Mouse (Mus musculus): ENCODE results near the gene Fxyd5. TPM values are rescaled to one million over a fixed set of nuclear protein-coding genes. Genes with fewer than 3 reads are reported as not detected.

Gene Fxyd5
- polyA plus RNA-seq, 1 experiment from 2014 or later: 22.5 TPM

DNA sequence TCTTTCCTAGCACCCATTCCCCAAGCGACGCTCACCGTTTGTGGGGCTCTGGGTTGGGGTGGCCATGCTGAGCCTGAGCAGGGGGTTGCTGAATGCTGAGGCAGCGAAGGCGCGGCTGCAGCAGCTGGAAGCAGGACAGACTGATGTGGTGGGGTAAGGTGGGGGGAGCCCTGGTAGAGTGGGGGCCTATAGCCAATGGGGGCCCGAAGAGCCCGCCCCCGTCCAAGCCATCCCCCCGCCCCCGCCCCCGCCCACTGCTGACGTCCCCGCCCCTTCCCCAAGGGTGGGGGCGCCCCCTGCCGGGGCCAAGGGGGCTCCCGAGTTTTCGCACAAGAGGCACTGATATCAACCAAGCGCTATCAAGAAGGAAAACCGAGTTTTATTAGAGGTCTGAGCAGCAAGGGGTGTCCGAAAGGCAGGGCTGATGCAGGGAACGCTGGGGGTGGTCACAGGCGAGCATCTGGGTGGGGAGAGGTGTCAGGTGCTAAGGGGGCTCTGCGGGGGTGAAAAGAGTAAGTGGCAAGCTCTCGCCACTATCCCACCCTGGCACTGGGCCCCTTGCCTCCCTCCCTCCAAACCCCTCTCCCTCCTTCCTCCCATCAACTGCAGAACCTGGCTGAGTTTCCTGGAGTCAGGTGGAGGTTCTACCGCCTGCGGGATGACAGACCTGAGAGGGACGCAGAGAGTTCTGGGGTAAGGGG is 9.2 kb upstream of the Fxyd5 start, which contains the start of gene Fxyd7:
Gene Fxyd7, minus strand, starts transcription at position 147 of the 701 bp plus-strand sequence.
- 2% methylated on average over 27 of the region's 28 CpGs for WGBS
- no peak for ATAC-seq
- H3K4me3 ChIP-seq (ENCODE audit: low read length): peak within 1 kb of the TSS; percentile 13
- H3K36me3 ChIP-seq (ENCODE audit: control insufficient read depth, insufficient read depth, low read length): no peaks in the 10 kb centered on the region
- H3K9me3 ChIP-seq (ENCODE audit: control insufficient read depth, low read length): no peaks in the 10 kb centered on the region
- H3K4me1 ChIP-seq (ENCODE audit: control insufficient read depth, insufficient read depth, low read length): peaks cover 45% of the 10 kb centered on the region
- 0 out of 2 replicates have a peak within 1 kb of the TSS, but pooled peaks have one; percentile 43 for H3K9ac ChIP-seq (ENCODE audit: low read depth, low read length)
- peaks cover 48% of the 10 kb centered on the region for H3K27me3 ChIP-seq (replicated peaks; ENCODE audit: control insufficient read depth, insufficient read depth, low read length)
- peak within 1 kb of the TSS; percentile 34 for H3K4me2 ChIP-seq (ENCODE audit: low read depth, low read length)
- no peak within 1 kb of the TSS for H3K27ac ChIP-seq (ENCODE audit: low read length)

DNA sequence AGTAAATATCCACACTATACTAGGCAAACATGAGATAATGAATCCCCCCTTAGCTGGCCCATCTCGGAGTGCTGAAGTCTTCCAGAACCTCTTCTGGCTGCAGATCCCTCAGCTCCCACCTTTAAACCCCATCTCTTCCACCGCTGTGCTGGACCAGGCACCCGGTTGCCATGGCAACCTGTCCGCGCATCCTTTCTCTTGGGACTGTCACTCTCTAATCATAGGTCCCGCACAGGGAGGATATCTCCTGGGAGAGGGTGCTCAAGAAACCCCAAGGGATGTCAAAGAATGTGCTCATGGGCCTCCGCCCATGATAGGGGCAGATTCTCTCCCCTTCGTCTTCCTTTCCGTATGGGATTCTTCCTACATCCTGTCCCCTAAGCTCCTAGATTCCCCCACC is 8.6 kb upstream of the Fxyd5 start:
- Histone ChIP-seq H3K27ac (ENCODE audit: low read length) (no peak overlapping the region), H3K4me3 (ENCODE audit: low read length) (peak overlapping the region; percentile 13), H3K9me3 (ENCODE audit: control insufficient read depth, low read length) (no peaks in the 10 kb centered on the region), H3K9ac (ENCODE audit: low read depth, low read length) (0 out of 2 replicates have a peak overlapping the region, but pooled peaks have one; percentile 43), H3K4me2 (ENCODE audit: low read depth, low read length) (peak overlapping the region; percentile 26; the same call in 1 of the 2 replicates), H3K27me3 (replicated peaks; ENCODE audit: control insufficient read depth, insufficient read depth, low read length) (peaks cover 48% of the 10 kb centered on the region), H3K36me3 (ENCODE audit: control insufficient read depth, insufficient read depth, low read length) (no peaks in the 10 kb centered on the region), H3K4me1 (ENCODE audit: control insufficient read depth, insufficient read depth, low read length) (peaks cover 45% of the 10 kb centered on the region)
- 4% methylated on average over 9 of the region's 9 CpGs for WGBS
- ATAC-seq: no peak

DNA sequence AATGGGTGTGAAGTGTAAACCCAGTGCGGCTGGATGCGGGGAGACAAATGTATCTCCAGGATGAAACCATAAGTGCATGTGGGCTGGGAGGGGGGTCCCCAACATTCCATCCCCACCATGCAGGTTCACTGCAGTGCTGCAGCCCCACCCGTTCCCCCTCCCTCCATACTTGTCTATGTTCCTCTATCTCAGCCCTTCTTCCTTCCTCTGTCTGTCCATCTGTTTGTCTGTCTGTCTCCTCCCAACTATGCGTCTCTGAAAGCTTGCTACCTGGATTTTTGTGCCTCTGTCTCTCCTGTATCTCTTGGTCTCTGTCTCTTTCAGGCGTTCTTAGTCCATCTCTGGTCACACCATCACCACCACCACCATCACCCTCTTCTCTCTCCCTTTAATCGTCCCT is 8.2 kb upstream of the Fxyd5 start:
- WGBS: 4% methylated on average over 6 of the region's 6 CpGs
- Histone ChIP-seq H3K27ac (ENCODE audit: low read length) (no peak overlapping the region), H3K4me3 (ENCODE audit: low read length) (peak overlapping the region; percentile 13), H3K27me3 (replicated peaks; ENCODE audit: control insufficient read depth, insufficient read depth, low read length) (peaks cover 48% of the 10 kb centered on the region), H3K4me1 (ENCODE audit: control insufficient read depth, insufficient read depth, low read length) (peaks cover 44% of the 10 kb centered on the region), H3K4me2 (ENCODE audit: low read depth, low read length) (peak overlapping the region; percentile 34), H3K36me3 (ENCODE audit: control insufficient read depth, insufficient read depth, low read length) (no peaks in the 10 kb centered on the region), H3K9me3 (ENCODE audit: control insufficient read depth, low read length) (no peaks in the 10 kb centered on the region), H3K9ac (ENCODE audit: low read depth, low read length) (0 out of 2 replicates have a peak overlapping the region, but pooled peaks have one; percentile 11)
- ATAC-seq: no peak

DNA sequence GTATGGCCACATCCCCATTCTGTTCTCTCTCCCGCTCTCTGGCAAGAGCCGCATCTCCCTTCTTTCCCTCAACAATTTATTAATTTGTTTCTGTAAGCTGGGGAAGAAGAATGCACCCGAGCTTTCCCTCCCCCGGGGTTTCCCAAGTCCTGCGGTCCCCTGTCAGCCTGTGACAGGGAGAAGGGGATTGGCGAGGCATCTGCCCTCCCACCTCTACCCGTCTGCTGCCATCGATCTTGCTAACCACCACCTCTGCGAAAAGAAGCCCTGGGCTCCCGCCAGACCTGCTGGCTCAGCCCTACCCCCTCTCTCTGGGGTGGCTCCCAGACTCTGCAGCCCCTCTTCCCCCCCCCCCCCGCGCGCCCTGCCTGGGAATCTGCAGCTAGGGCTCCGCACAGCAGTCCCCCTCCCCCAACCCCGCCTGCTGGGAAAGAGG is 7.6 kb upstream of the Fxyd5 start:
- ATAC-seq: no peak
- Histone ChIP-seq H3K4me3 (ENCODE audit: low read length) (peak overlapping the region; percentile 13), H3K9me3 (ENCODE audit: control insufficient read depth, low read length) (no peaks in the 10 kb centered on the region), H3K36me3 (ENCODE audit: control insufficient read depth, insufficient read depth, low read length) (no peaks in the 10 kb centered on the region), H3K27ac (ENCODE audit: low read length) (no peak overlapping the region), H3K27me3 (replicated peaks; ENCODE audit: control insufficient read depth, insufficient read depth, low read length) (peaks cover 48% of the 10 kb centered on the region), H3K9ac (ENCODE audit: low read depth, low read length) (0 out of 2 replicates have a peak overlapping the region, but pooled peaks have one; percentile 11), H3K4me1 (ENCODE audit: control insufficient read depth, insufficient read depth, low read length) (peaks cover 39% of the 10 kb centered on the region), H3K4me2 (ENCODE audit: low read depth, low read length) (peak overlapping the region; percentile 34)
- WGBS: 2% methylated on average over 11 of the region's 15 CpGs

DNA sequence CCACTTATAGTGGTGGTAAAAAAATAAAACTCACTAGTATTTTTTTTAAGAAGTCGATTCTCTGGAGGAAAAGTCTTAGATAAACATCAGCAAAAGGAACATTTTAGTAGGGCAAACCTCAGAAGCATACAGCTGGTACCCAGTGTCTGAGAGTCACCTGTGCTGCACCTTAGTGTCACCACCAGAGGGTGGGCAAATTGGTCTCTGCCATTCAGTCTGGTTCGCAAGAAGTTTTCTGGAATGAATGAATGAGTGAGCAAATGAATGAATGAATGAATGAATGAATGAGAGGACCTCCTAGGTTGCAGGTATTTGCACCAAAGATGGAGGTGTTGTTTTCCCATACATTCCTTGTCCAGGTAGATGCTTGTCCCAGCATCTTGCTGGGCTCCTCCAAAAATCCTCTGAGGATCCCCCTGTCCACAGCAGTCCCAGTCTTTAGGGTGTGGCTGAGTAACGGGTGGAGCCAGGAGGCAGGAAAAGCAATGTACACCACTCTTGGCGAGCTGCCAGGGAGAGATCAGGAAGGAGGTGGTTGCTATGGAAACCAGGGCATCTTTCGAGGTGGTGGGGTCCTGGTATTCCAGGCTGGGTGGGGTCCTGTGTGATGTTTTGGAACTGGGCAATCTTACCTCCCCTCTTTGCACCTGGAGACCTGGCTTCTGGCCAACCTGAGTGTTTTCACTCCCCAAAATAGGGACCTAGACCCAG is 7.0 kb upstream of the Fxyd5 start:
- no peak overlapping the region for H3K4me2 ChIP-seq (ENCODE audit: low read depth, low read length)
- no peak for ATAC-seq
- H3K36me3 ChIP-seq (ENCODE audit: control insufficient read depth, insufficient read depth, low read length): no peaks in the 10 kb centered on the region
- H3K4me1 ChIP-seq (ENCODE audit: control insufficient read depth, insufficient read depth, low read length): peaks cover 33% of the 10 kb centered on the region
- H3K4me3 ChIP-seq (ENCODE audit: low read length): no peak overlapping the region
- H3K9ac ChIP-seq (ENCODE audit: low read depth, low read length): no peak overlapping the region
- H3K27me3 ChIP-seq (replicated peaks; ENCODE audit: control insufficient read depth, insufficient read depth, low read length): peaks cover 52% of the 10 kb centered on the region
- no peak overlapping the region for H3K27ac ChIP-seq (ENCODE audit: low read length)
- 17% methylated on average over 5 of the region's 5 CpGs for WGBS
- no peaks in the 10 kb centered on the region for H3K9me3 ChIP-seq (ENCODE audit: control insufficient read depth, low read length)

DNA sequence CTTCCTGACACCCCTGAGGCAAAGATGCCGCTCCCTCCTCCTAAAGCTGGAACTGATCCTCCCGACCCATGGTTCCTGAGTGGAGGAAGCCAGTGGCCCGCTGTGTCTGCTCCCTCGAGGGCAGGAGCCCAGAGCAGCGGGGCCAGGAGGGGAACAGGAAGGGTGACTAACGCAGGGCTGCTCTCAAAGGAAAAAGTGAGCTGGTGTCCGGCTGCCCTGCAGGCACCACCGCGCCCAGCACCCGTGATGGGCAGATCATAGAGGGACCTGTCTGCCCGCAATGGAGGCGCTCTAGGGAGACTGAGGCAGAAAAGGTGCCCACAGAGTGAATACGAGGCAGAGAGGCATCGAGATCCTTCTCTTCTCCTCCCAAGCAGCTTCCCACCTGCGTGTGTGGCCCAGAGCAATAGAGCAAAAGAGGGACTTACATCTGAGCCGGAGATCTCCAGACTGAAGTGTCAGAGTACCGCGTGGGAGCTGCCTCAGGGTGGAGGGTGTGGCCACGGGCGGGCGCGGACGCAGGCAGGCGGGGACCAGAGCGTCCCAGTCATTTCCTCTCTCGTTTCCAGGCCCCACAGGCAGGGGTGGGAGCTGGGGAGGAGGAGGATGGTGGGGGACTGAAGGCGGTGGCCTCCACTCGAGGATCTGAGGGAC is 492 bp downstream of the Fxyd5 start:
- Histone ChIP-seq H3K27ac (ENCODE audit: low read length) (no peak overlapping the region), H3K9ac (ENCODE audit: low read depth, low read length) (peak overlapping the region; percentile 58), H3K9me3 (ENCODE audit: control insufficient read depth, low read length) (no peaks in the 10 kb centered on the region), H3K4me2 (ENCODE audit: low read depth, low read length) (peak overlapping the region; percentile 53), H3K4me1 (ENCODE audit: control insufficient read depth, insufficient read depth, low read length) (peaks cover 8% of the 10 kb centered on the region; the same call in 1 of the 2 replicates), H3K27me3 (replicated peaks; ENCODE audit: control insufficient read depth, insufficient read depth, low read length) (peaks cover 13% of the 10 kb centered on the region; the same call in 1 of the 2 replicates), H3K4me3 (ENCODE audit: low read length) (peak overlapping the region; percentile 42), H3K36me3 (ENCODE audit: control insufficient read depth, insufficient read depth, low read length) (no peaks in the 10 kb centered on the region)
- peak; percentile 80 for ATAC-seq
- 3% methylated on average over 28 of the region's 28 CpGs for WGBS

DNA sequence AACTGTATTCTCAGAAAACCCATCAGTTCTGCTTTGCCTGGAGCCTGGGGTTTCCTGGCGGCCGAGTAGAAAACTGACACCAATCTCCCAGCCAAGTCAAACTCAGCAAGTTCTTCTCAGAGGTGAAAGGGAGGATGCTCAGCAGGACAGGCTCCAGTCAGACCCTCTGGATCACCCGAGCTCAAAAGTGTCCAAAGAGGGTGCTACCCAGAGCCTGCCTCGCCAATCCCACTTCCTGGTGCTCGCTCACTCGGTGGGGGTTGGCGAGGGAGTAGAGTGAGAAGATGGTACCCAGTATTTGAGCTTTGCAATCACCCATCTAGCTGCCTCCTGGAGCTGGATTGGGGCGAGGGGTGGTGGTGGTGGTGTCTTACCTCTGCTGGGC is 1.3 kb downstream of the Fxyd5 start:
- no peaks in the 10 kb centered on the region for H3K36me3 ChIP-seq (ENCODE audit: control insufficient read depth, insufficient read depth, low read length)
- H3K27ac ChIP-seq (ENCODE audit: low read length): no peak overlapping the region
- ATAC-seq: no peak
- 44% methylated on average over 8 of the region's 8 CpGs for WGBS
- H3K27me3 ChIP-seq (replicated peaks; ENCODE audit: control insufficient read depth, insufficient read depth, low read length): peaks cover 13% of the 10 kb centered on the region; the same call in 1 of the 2 replicates
- no peaks in the 10 kb centered on the region for H3K9me3 ChIP-seq (ENCODE audit: control insufficient read depth, low read length)
- H3K4me2 ChIP-seq (ENCODE audit: low read depth, low read length): peak overlapping the region; percentile 53; the same call in 1 of the 2 replicates
- H3K9ac ChIP-seq (ENCODE audit: low read depth, low read length): peak overlapping the region; percentile 58; the same call in 1 of the 2 replicates
- peak overlapping the region; percentile 42 for H3K4me3 ChIP-seq (ENCODE audit: low read length)
- H3K4me1 ChIP-seq (ENCODE audit: control insufficient read depth, insufficient read depth, low read length): peaks cover 8% of the 10 kb centered on the region; the same call in 1 of the 2 replicates

DNA sequence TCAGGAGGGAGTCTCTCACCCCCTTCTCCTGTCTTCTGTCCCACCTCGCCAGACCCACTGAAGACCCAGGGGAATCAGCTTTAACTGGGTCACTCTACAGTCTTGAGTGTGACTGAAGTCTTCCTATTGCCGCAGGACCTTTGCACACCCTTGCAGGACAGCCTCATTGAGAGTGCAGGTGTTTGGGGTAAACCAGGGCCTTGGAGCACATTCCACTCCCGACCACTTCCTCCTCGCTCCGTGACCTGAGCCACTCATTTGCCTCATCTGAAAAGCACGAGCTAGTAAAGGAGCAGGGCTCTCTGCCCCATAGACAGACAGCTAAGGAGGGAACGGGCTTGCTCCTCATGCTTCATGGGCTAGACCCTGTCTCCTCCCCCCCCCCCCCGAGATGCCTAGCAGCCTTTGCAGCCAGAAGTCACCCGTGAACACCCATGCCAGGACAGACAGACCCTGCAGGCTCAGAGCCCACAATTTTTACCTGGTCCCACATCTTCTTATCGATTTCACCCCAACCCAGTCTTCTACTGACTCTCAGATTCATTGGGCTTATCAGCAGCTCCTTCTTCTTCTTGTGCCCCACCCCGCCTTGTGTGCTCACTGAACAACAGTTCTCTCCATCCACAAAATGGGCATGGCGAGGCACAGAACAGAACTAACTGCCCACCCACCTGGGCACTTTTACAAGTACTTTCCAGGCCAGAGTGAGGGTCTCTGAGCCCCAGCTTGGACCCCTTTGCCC is 1.8 kb downstream of the Fxyd5 start:
- H3K4me2 ChIP-seq (ENCODE audit: low read depth, low read length): no peak overlapping the region
- H3K36me3 ChIP-seq (ENCODE audit: control insufficient read depth, insufficient read depth, low read length): no peaks in the 10 kb centered on the region
- WGBS: 78% methylated on average over 11 of the region's 12 CpGs
- H3K9me3 ChIP-seq (ENCODE audit: control insufficient read depth, low read length): no peaks in the 10 kb centered on the region
- H3K9ac ChIP-seq (ENCODE audit: low read depth, low read length): no peak overlapping the region
- no peak overlapping the region for H3K27ac ChIP-seq (ENCODE audit: low read length)
- H3K4me3 ChIP-seq (ENCODE audit: low read length): no peak overlapping the region
- H3K27me3 ChIP-seq (replicated peaks; ENCODE audit: control insufficient read depth, insufficient read depth, low read length): peaks cover 13% of the 10 kb centered on the region; the same call in 1 of the 2 replicates
- no peak for ATAC-seq
- H3K4me1 ChIP-seq (ENCODE audit: control insufficient read depth, insufficient read depth, low read length): peaks cover 8% of the 10 kb centered on the region; the same call in 1 of the 2 replicates
